Mouse (Mus musculus) heart, postnatal 0 days (tissue): Measurements from ENCODE around the gene Ceacam3.
"Not testable (repeated sequence)": the region's sequence is repeated elsewhere in the genome, so short reads cannot be mapped to it uniquely, and the experiment has no call there.

Source experiments
- CTCF ChIP-seq: IDR thresholded peaks from 2 replicates; pipeline ENCODE4 v1.5.1; 2016; ENCODE audit warnings: antibody characterized with exemption, control low read depth, low read depth
- EP300 ChIP-seq: IDR thresholded peaks from 2 replicates; pipeline ENCODE4 v1.6.1; 2016; ENCODE audit warnings: antibody characterized with exemption, low read depth

DNA sequence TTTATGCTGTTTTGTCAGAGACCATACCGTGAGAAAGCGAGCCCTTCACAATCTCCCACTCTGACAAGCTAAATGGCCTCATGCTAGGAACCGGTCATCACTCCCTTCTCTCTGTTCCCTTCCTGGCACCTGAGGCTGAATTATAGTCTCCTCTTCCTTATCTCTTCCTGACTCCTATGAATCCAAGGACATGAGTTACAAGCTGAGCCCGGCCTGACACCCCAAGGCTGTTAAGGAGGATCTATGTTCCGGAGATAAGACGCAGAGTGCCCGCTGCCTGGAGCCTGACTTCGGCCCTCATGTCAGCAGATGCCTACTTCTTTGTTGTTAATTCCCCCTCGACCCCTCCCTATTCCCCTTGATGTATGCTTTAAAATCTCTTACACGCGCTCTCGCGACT lies 48.5 kb upstream of the Ceacam3 start:
- TF ChIP-seq CTCF, EP300: not testable (repeated sequence)
